Mouse (Mus musculus) CH12.LX (cell line): ENCODE measurements around the gene Meioc. TPM values are rescaled to one million over a fixed set of nuclear protein-coding genes. Genes with fewer than 3 reads are reported as not detected.

Experiments used
- DNase-seq: peaks from one replicate; pipeline ENCODE4 v3.0.0-alpha.2; 2013; ENCODE audit errors: extremely low read depth
- H3K27ac ChIP-seq: 2 replicates; pipeline ENCODE4 v1.5.1; 2012; ENCODE audit warnings: low read depth, mild to moderate bottlenecking, control low read depth, moderate library complexity; ENCODE audit not compliant: insufficient read depth
- H3K27me3 ChIP-seq: replicated peaks from 2 replicates; pipeline ENCODE3; 2012; ENCODE audit warnings: inconsistent platforms
- H3K36me3 ChIP-seq, 2 experiments: replicated peaks in 1 of 2; 2 replicates each; pipeline versions ENCODE3 to v1.6.1; 2012; ENCODE audit warnings: inconsistent platforms in 1 of 2, low read length in 1 of 2, mild to moderate bottlenecking in 1 of 2, mixed read lengths in 1 of 2, moderate library complexity in 1 of 2; ENCODE audit not compliant: control insufficient read depth in 1 of 2, insufficient read depth in 1 of 2
- H3K4me1 ChIP-seq, 2 experiments: 2 replicates each; pipeline ENCODE4 v1.6.1; 2012; ENCODE audit warnings: inconsistent platforms in 1 of 2, moderate library complexity in 1 of 2; ENCODE audit not compliant: insufficient read depth in 2 of 2, control insufficient read depth in 1 of 2
- H3K4me2 ChIP-seq: 2 replicates; pipeline ENCODE4 v1.6.1; 2012; ENCODE audit warnings: low read depth, mild to moderate bottlenecking, control low read depth; ENCODE audit not compliant: poor library complexity, insufficient read depth, severe bottlenecking
- H3K4me3 ChIP-seq, 3 experiments: fragments of 150-350 bp in 1 of 3; sonication (generic) in 1 of 3; replicated peaks in 1 of 3; 2 replicates each; pipeline versions ENCODE3 to v1.5.1; 2011 to 2012; ENCODE audit warnings: low read depth in 2 of 3, low read length in 2 of 3, mild to moderate bottlenecking in 2 of 3, moderate library complexity in 2 of 3, control low read depth in 1 of 3, improper control_type of control experiment in 1 of 3, inconsistent platforms in 1 of 3, mixed read lengths in 1 of 3; ENCODE audit not compliant: poor library complexity in 1 of 3
- H3K79me2 ChIP-seq: replicated peaks from 2 replicates; pipeline ENCODE4 v1.6.1; 2012; ENCODE audit warnings: mild to moderate bottlenecking, moderate library complexity; ENCODE audit not compliant: control insufficient read depth, poor library complexity, insufficient read depth, severe bottlenecking; ENCODE audit errors: extremely low read depth
- H3K9ac ChIP-seq: 2 replicates; pipeline ENCODE4 v1.6.1; 2012; ENCODE audit warnings: low read depth, mild to moderate bottlenecking, control low read depth, moderate library complexity; ENCODE audit not compliant: insufficient read depth
- H3K9me3 ChIP-seq: replicated peaks from 2 replicates; pipeline ENCODE3; 2012; ENCODE audit warnings: low read length, inconsistent platforms, mixed read lengths
- BHLHE40 ChIP-seq: IDR thresholded peaks from 2 replicates; pipeline ENCODE4 v1.6.1; 2011; ENCODE audit warnings: mild to moderate bottlenecking, low read depth, low read length, improper control_type of control experiment
- CTCF ChIP-seq, 2 experiments: IDR thresholded peaks in 1 of 2; conservative IDR thresholded peaks in 1 of 2; 2 replicates each; pipeline ENCODE4 v1.5.1; 2011 to 2012; ENCODE audit warnings: low read depth in 2 of 2, low read length in 2 of 2, improper control_type of control experiment in 1 of 2, inconsistent platforms in 1 of 2, mild to moderate bottlenecking in 1 of 2, moderate library complexity in 1 of 2
- E2F4 ChIP-seq: IDR thresholded peaks from 2 replicates; pipeline ENCODE4 v1.6.1; 2011; ENCODE audit warnings: low read depth, low read length, improper control_type of control experiment; ENCODE audit not compliant: insufficient replicate concordance
- EP300 ChIP-seq: IDR thresholded peaks from 2 replicates; pipeline ENCODE4 v1.6.1; 2011; ENCODE audit warnings: low read length, improper control_type of control experiment
- ETS1 ChIP-seq: conservative IDR thresholded peaks from 2 replicates; pipeline ENCODE4 v1.6.1; 2012; ENCODE audit warnings: low read depth, mild to moderate bottlenecking, inconsistent platforms, low read length, improper control_type of control experiment, moderate library complexity
- GABPA ChIP-seq: IDR thresholded peaks from 2 replicates; pipeline ENCODE4 v1.6.1; 2012; ENCODE audit warnings: low read depth, low read length, improper control_type of control experiment, inconsistent platforms; ENCODE audit not compliant: insufficient replicate concordance
- IRF4 ChIP-seq: IDR thresholded peaks from 2 replicates; pipeline ENCODE4 v1.6.1; 2014; ENCODE audit warnings: low read depth, mild to moderate bottlenecking, inconsistent platforms, low read length, improper control_type of control experiment
- JUN ChIP-seq: IDR thresholded peaks from 2 replicates; pipeline ENCODE4 v1.6.1; 2011; ENCODE audit warnings: low read depth, mild to moderate bottlenecking, low read length, improper control_type of control experiment, moderate library complexity; ENCODE audit not compliant: insufficient read depth
- KAT2A ChIP-seq: IDR thresholded peaks from 2 replicates; pipeline ENCODE4 v1.6.1; 2012; ENCODE audit warnings: low read length, improper control_type of control experiment, inconsistent platforms; ENCODE audit not compliant: insufficient replicate concordance
- MAX ChIP-seq: IDR thresholded peaks from 2 replicates; pipeline ENCODE4 v1.6.1; 2011; ENCODE audit warnings: low read length, improper control_type of control experiment
- MEF2A ChIP-seq: IDR thresholded peaks from 2 replicates; pipeline ENCODE4 v1.6.1; 2014; ENCODE audit warnings: low read depth, mild to moderate bottlenecking, inconsistent platforms, low read length, improper control_type of control experiment, borderline replicate concordance
- MXI1 ChIP-seq: IDR thresholded peaks from 2 replicates; pipeline ENCODE4 v1.6.1; 2011; ENCODE audit warnings: mild to moderate bottlenecking, low read depth, low read length, improper control_type of control experiment
- MYC ChIP-seq: IDR thresholded peaks from 2 replicates; pipeline ENCODE4 v1.6.1; 2011; ENCODE audit warnings: low read depth, mild to moderate bottlenecking, improper control_type of control experiment, low read length
- NELFE ChIP-seq: IDR thresholded peaks from 2 replicates; pipeline ENCODE4 v1.6.1; 2011; ENCODE audit warnings: low read depth, low read length, improper control_type of control experiment
- NRF1 ChIP-seq: IDR thresholded peaks from 2 replicates; pipeline ENCODE4 v1.6.1; 2014; ENCODE audit warnings: low read depth, mild to moderate bottlenecking, inconsistent platforms, low read length, improper control_type of control experiment, moderate library complexity
- PAX5 ChIP-seq: IDR thresholded peaks from 2 replicates; pipeline ENCODE4 v1.6.1; 2012; ENCODE audit warnings: low read length, inconsistent platforms, mixed read lengths
- POLR2AphosphoS2 ChIP-seq: IDR thresholded peaks from 2 replicates; pipeline ENCODE4 v1.6.1; 2011; ENCODE audit warnings: low read depth, low read length, improper control_type of control experiment
- RAD21 ChIP-seq: IDR thresholded peaks from 2 replicates; pipeline ENCODE4 v1.6.1; 2011; ENCODE audit warnings: low read depth, mild to moderate bottlenecking, low read length, improper control_type of control experiment, moderate library complexity
- SIN3A ChIP-seq: IDR thresholded peaks from 2 replicates; pipeline ENCODE4 v1.6.1; 2012; ENCODE audit warnings: low read length, improper control_type of control experiment, inconsistent platforms
- SMC3 ChIP-seq: IDR thresholded peaks from 2 replicates; pipeline ENCODE4 v1.6.1; 2011; ENCODE audit warnings: low read depth, low read length, improper control_type of control experiment
- TBP ChIP-seq: conservative IDR thresholded peaks from 2 replicates; pipeline ENCODE4 v1.6.1; 2011; ENCODE audit warnings: low read depth, low read length, improper control_type of control experiment
- TCF12 ChIP-seq: IDR thresholded peaks from 2 replicates; pipeline ENCODE4 v1.6.1; 2014; ENCODE audit warnings: low read depth, mild to moderate bottlenecking, inconsistent platforms, low read length, improper control_type of control experiment
- UBTF ChIP-seq: IDR thresholded peaks from 2 replicates; pipeline ENCODE4 v1.6.1; 2012; ENCODE audit warnings: low read depth, mild to moderate bottlenecking, inconsistent platforms, low read length, improper control_type of control experiment, moderate library complexity
- USF1 ChIP-seq: IDR thresholded peaks from 2 replicates; pipeline ENCODE4 v1.6.1; 2014; ENCODE audit warnings: low read depth, mild to moderate bottlenecking, inconsistent platforms, low read length, improper control_type of control experiment
- USF2 ChIP-seq: conservative IDR thresholded peaks from 2 replicates; pipeline ENCODE4 v1.6.1; 2011; ENCODE audit warnings: low read depth, low read length, improper control_type of control experiment
- ZC3H11A ChIP-seq: IDR thresholded peaks from 2 replicates; pipeline ENCODE4 v1.6.1; 2012; ENCODE audit warnings: low read depth, mild to moderate bottlenecking, inconsistent platforms, low read length, improper control_type of control experiment
- ZKSCAN1 ChIP-seq: IDR thresholded peaks from 2 replicates; pipeline ENCODE4 v1.6.1; 2012; ENCODE audit warnings: low read depth, inconsistent platforms, low read length, improper control_type of control experiment, borderline replicate concordance
- ZMIZ1 ChIP-seq: IDR thresholded peaks from 2 replicates; pipeline ENCODE4 v1.6.1; 2012; ENCODE audit warnings: low read depth, mild to moderate bottlenecking, inconsistent platforms, low read length, improper control_type of control experiment
- ZNF384 ChIP-seq: IDR thresholded peaks from 2 replicates; pipeline ENCODE4 v1.6.1; 2012; ENCODE audit warnings: low read depth, low read length, improper control_type of control experiment, inconsistent platforms
- dilution Hi-C: fragments of 300-500 bp; cut with MboI; formaldehyde crosslinking; loops from 2 replicates; pipeline ENCODE4 v1.14.3; 2020; ENCODE audit warnings: low sequenced_read_pairs; ENCODE audit not compliant: extremely low pct_unique_long_range_greater_than_20kb, extremely low pct_ligation_motif_present
- in situ Hi-C: fragments of 300-500 bp; cut with MboI; formaldehyde crosslinking; loops from 3 replicates; pipeline ENCODE4 v1.14.3; 2019; ENCODE audit warnings: low sequenced_read_pairs, low pct_ligation_motif_present, low pct_unique_long_range_greater_than_20kb, mixed read lengths
- polyA plus RNA-seq: library from polyadenylated mRNA; unstranded; fragments of >175 nt; gene quantifications from 2 replicates; pipeline ENCODE4 v1.2.1, GENCODE M21; 2012; ENCODE audit warnings: low read depth; ENCODE audit not compliant: insufficient read length
- total RNA-seq, 2 experiments: library from RNA; depleted of rRNA; stranded (reverse); fragments of 300-350 nt in 1 of 2; fragments of >200 nt in 1 of 2; gene quantifications; 2 replicates each; pipeline ENCODE4 v1.2.3; 2012 to 2014

Gene Meioc
- total and polyA plus RNA-seq, 3 experiments, result not detected

DNA sequence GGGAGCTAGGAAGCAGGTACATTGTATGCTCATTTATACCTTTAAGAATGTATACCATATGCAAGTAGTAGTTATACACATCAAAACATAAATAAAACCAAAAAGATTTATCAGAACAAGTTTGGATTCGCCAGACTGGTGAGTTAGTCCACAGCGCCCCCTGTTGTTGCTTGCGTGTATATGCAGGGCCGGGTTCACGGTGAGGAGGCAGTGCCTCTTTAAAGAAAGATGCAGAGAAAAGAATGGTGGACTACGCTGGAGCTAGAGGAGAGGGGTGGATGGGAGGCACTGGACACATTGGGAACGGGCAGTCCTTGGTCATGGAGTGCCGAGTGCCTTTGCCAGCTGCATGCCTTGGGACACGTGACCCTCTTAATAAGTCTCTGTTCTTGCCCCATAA lies 12.1 kb upstream of the Meioc start:
- peak; percentile 69 for DNase-seq
- TF ChIP-seq MYC (no peak), MEF2A (no peak), NELFE (no peak), CTCF (conservative IDR thresholded peaks at IDR 0.05 in 1 of 2, IDR thresholded peaks at IDR 0.05 in 1 of 2; ENCODE audit: low read depth in 2 of 2, low read length in 2 of 2) (peak; percentile 95 to 97), POLR2AphosphoS2 (no peak), ZC3H11A (0 out of 2 replicates have a peak, but pooled peaks have one; percentile 7), BHLHE40 (no peak), USF1 (no peak), KAT2A (no peak), UBTF (no peak), IRF4 (no peak), MAX (no peak), ZNF384 (no peak; the same call in 1 of the 2 replicates), NRF1 (no peak), RAD21 (peak; percentile 95), ZKSCAN1 (no peak), SIN3A (no peak), SMC3 (peak; percentile 79), EP300 (no peak)
- peaks cover 0 to 13% of the 10 kb centered on the region in 2 experiments; a peak in 2 of 4 replicates for H3K4me1 ChIP-seq
- in situ Hi-C loops, result no loop called here
- no peak overlapping the region for H3K4me3 ChIP-seq
- no peaks in the 10 kb centered on the region for H3K9me3 ChIP-seq
- H3K27me3 ChIP-seq, result peaks cover 43% of the 10 kb centered on the region
- H3K27ac ChIP-seq, result no peak overlapping the region
- dilution Hi-C loops, result no loop called here
- no peaks in the 10 kb centered on the region for H3K79me2 ChIP-seq
- no peak overlapping the region for H3K9ac ChIP-seq
- no peaks in the 10 kb centered on the region for H3K36me3 ChIP-seq
- H3K4me2 ChIP-seq, result no peak overlapping the region

DNA sequence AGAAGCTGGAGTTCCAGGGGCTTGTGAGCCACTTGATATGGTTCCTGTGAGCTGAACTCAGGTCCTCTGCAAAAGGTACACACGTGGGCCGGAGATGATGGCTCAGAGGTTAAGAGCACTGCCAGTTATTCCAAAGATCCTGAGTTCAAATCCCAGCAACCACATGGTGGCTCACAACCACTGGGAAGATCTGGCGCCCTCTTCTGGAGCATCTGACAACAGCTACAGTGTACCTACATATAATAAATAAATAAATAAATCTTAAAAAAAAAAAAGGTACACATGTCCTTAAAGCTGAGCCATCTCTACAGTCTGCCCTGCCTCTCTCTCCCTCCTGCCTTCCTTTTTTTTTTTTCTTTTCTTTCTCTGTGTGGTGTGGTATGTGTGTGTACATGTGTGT lies 10.7 kb upstream of the Meioc start:
- DNase-seq, result peak; percentile 30

More for the DNA sequence above, 10.7 kb upstream of the Meioc start:
- no peak overlapping the region for H3K4me2 ChIP-seq
- no peak overlapping the region for H3K4me3 ChIP-seq
- H3K27ac ChIP-seq, result no peak overlapping the region
- peaks cover 0 to 13% of the 10 kb centered on the region in 2 experiments; a peak in 2 of 4 replicates for H3K4me1 ChIP-seq
- H3K79me2 ChIP-seq, result no peaks in the 10 kb centered on the region
- in situ Hi-C loops (no loop called here), dilution Hi-C loops (no loop called here)
- no peak for TF ChIP-seq MXI1
- no peak for TF ChIP-seq MEF2A
- no peak for TF ChIP-seq MYC
- no peak for TF ChIP-seq GABPA
- no peak for TF ChIP-seq NELFE
- TF ChIP-seq PAX5, result no peak
- TF ChIP-seq CTCF (conservative IDR thresholded peaks at IDR 0.05 in 1 of 2, IDR thresholded peaks at IDR 0.05 in 1 of 2; ENCODE audit: low read depth in 2 of 2, low read length in 2 of 2), result peak in 1 of 2 experiments; percentile 49; a peak in 2 of 4 replicates
- no peak for TF ChIP-seq ETS1
- TF ChIP-seq USF2, result no peak
- no peak for TF ChIP-seq POLR2AphosphoS2
- TF ChIP-seq E2F4, result no peak
- TF ChIP-seq ZKSCAN1, result no peak
- TF ChIP-seq ZMIZ1, result no peak
- TF ChIP-seq SMC3, result 0 out of 2 replicates have a peak, but pooled peaks have one; percentile 9
- TF ChIP-seq ZNF384, result peak; percentile 66
- TF ChIP-seq TBP, result no peak
- TF ChIP-seq KAT2A, result no peak
- no peak for TF ChIP-seq JUN
- TF ChIP-seq TCF12, result no peak
- no peaks in the 10 kb centered on the region for H3K9me3 ChIP-seq
- H3K36me3 ChIP-seq, result no peaks in the 10 kb centered on the region
- H3K9ac ChIP-seq, result no peak overlapping the region
- peaks cover 30% of the 10 kb centered on the region for H3K27me3 ChIP-seq
